Mouse (Mus musculus): Measurements from ENCODE around the gene Rpl27.
"Not testable (repeated sequence)": the region's sequence is repeated elsewhere in the genome, so short reads cannot be mapped to it uniquely, and the experiment has no call there.

Rpl27 gene

GRCm38 (mm10) chr11:101447786-101448185, 5.7 kb downstream of the Rpl27 start:
- no peak for DNase-seq (ENCODE audit: low spot score in 2 of 2)

- peak; percentile 69 to 71 for DNase-seq (ENCODE audit: low spot score in 2 of 2)
Measured at GRCm38 (mm10) chr11:101448274-101448746, 6.2 kb downstream of the Rpl27 start, which contains the start of gene Ifi35. Gene Ifi35, plus strand, starts transcription at chr11:101448407.

GRCm38 (mm10) chr11:101448899-101449298, 6.8 kb downstream of the Rpl27 start:
- DNase-seq (ENCODE audit: low spot score in 2 of 2), result no peak

GRCm38 (mm10) chr11:101449596-101449995, 7.5 kb downstream of the Rpl27 start:
- not testable (repeated sequence) for DNase-seq (ENCODE audit: low spot score in 2 of 2)

GRCm38 (mm10) chr11:101450394-101450793, 8.3 kb downstream of the Rpl27 start:
- DNase-seq (ENCODE audit: low spot score in 2 of 2), result no peak

GRCm38 (mm10) chr11:101451536-101451935, 9.4 kb downstream of the Rpl27 start:
- no peak for DNase-seq (ENCODE audit: low spot score in 2 of 2)

GRCm38 (mm10) chr11:101452093-101452774, 10.1 kb downstream of the Rpl27 start:
- no peak for DNase-seq (ENCODE audit: low spot score in 2 of 2)

GRCm38 (mm10) chr11:101454702-101455101, 12.6 kb downstream of the Rpl27 start:
- no peak for DNase-seq (ENCODE audit: low spot score in 2 of 2)

GRCm38 (mm10) chr11:101455627-101456026, 13.5 kb downstream of the Rpl27 start:
- DNase-seq (ENCODE audit: low spot score in 2 of 2), result no peak

- DNase-seq (ENCODE audit: low spot score in 2 of 2), result no peak
Measured at GRCm38 (mm10) chr11:101457631-101458030, 15.5 kb downstream of the Rpl27 start.

GRCm38 (mm10) chr11:101458217-101458616, 16.1 kb downstream of the Rpl27 start:
- no peak for DNase-seq (ENCODE audit: low spot score in 2 of 2)

GRCm38 (mm10) chr11:101459716-101460115, 17.6 kb downstream of the Rpl27 start:
- no peak for DNase-seq (ENCODE audit: low spot score in 2 of 2)

GRCm38 (mm10) chr11:101460321-101460720, 18.2 kb downstream of the Rpl27 start:
- DNase-seq (ENCODE audit: low spot score in 2 of 2), result no peak

GRCm38 (mm10) chr11:101462141-101462540, 20.0 kb downstream of the Rpl27 start:
- no peak for DNase-seq (ENCODE audit: low spot score in 2 of 2)

GRCm38 (mm10) chr11:101462583-101463440, 20.7 kb downstream of the Rpl27 start:
- DNase-seq (ENCODE audit: low spot score in 2 of 2), result no peak

GRCm38 (mm10) chr11:101464211-101465100, 22.4 kb downstream of the Rpl27 start, which contains the start of gene Rnd2:
Gene Rnd2, plus strand, starts transcription at chr11:101464999.
- no peak for DNase-seq (ENCODE audit: low spot score in 2 of 2)

- DNase-seq (ENCODE audit: low spot score in 2 of 2), result peak; percentile 45 to 78
Measured at GRCm38 (mm10) chr11:101465101-101465868, 23.2 kb downstream of the Rpl27 start.

GRCm38 (mm10) chr11:101465869-101466551, 23.9 kb downstream of the Rpl27 start, which contains the start of gene Vat1:
Gene Vat1, minus strand, starts transcription at chr11:101466230.
- peak; percentile 43 to 55 for DNase-seq (ENCODE audit: low spot score in 2 of 2)

GRCm38 (mm10) chr11:101466552-101466950, 24.5 kb downstream of the Rpl27 start:
- DNase-seq (ENCODE audit: low spot score in 2 of 2), result not testable (repeated sequence)
